ENCODE assay signal across 17 mouse cellular contexts in the genomic region with DNA sequence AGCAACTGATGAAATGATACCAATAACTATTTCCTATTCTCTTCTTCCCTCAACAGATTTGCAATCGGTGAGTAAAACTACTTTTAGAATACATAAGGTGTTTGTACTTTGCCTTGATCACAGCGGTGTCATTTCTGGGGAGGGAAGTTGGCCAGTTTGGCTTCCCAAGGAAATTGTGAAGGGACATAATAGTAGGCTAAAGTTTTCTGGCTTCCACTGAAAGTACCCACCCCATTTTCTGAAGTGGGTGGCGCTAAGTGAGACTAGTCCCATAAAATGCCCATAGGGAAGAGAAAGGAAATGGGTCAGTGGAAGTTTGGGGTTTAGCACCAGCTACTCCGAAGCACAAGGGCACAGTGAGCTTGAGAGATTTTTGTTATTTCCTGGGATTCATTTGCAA. TPM values are rescaled to one million over a fixed set of nuclear protein-coding genes. Genes with fewer than 3 reads are reported as not detected.
DNase-seq lines count a peak whose midpoint lies in the region; ATAC-seq and TF ChIP-seq lines count a peak whose summit lies in the region.
"Had no signal": no experiment of that assay in that cellular context is flagged by ENCODE, and none has a peak within 500 bp of the region (broad histone marks: within the 10 kb centered on the region; RNA-seq: fewer than 3 reads in every experiment).

No protein-coding gene starts in this region.

- TF ChIP-seq EP300 in stomach, postnatal 0 days (optimal IDR thresholded peaks at IDR 0.05) = no peak

- H3K4me3 ChIP-seq in heart, embryonic 15.5 days = no peak overlapping the region
- peak overlapping the region; percentile 25 for H3K4me3 ChIP-seq in lung, embryonic 15.5 days
- H3K4me3 ChIP-seq in intestine, embryonic 14.5 days (ENCODE audit: low read depth, low read length) = peak overlapping the region; percentile 47; the same call in 1 of the 2 replicates
- H3K4me3 ChIP-seq in stomach, postnatal 0 days (ENCODE audit: low read depth, low read length) = peak overlapping the region; percentile 48
- no peak overlapping the region for H3K4me3 ChIP-seq in midbrain, embryonic 14.5 days (replicated peaks; ENCODE audit: low read depth, low read length)
- H3K4me3 ChIP-seq: hindbrain, embryonic 10.5 days; midbrain, embryonic 15.5 days had no signal

- no peak for DNase-seq in heart, postnatal 36 days
- DNase-seq in lung, adult 18-20 months = no peak
- DNase-seq in intestine, embryonic 14.5 days (ENCODE audit: low spot score) = no peak
- DNase-seq in stomach, postnatal 0 days (ENCODE audit: low spot score) = no peak
- DNase-seq in midbrain, embryonic 14.5 days = no peak
- DNase-seq in frontal cortex, adult 2 months (ENCODE audit: extremely low spot score in 1 of 2, low spot score in 1 of 2) = no peak
- DNase-seq: cerebellum, adult 9-10 months; gastrocnemius, postnatal 25 days; kidney, adult 9 months; liver; lung, postnatal 4 days; right cerebral cortex, adult 18-20 months had no signal

- intact Hi-C loops in heart, postnatal 36 days (cut with DNase I) = no loop called here

- no peak overlapping the region for H3K27ac ChIP-seq in heart, embryonic 15.5 days
- no peak overlapping the region for H3K27ac ChIP-seq in lung, embryonic 15.5 days
- H3K27ac ChIP-seq in intestine, embryonic 14.5 days (ENCODE audit: low read depth) = no peak overlapping the region
- no peak overlapping the region for H3K27ac ChIP-seq in stomach, postnatal 0 days (replicated peaks)
- H3K27ac ChIP-seq in midbrain, embryonic 14.5 days (replicated peaks; ENCODE audit: low read depth, low read length) = no peak overlapping the region
- H3K27ac ChIP-seq: hindbrain, embryonic 10.5 days; midbrain, embryonic 15.5 days had no signal

- no peak for ATAC-seq in heart, embryonic 15.5 days (replicated peaks; ENCODE audit: insufficient number of reproducible peaks, insufficient read depth, low FRiP score, low read depth)
- no peak for ATAC-seq in lung, embryonic 15.5 days (ENCODE audit: borderline replicate concordance, extremely low read depth, low FRiP score, low TSS enrichment)
- no peak for ATAC-seq in intestine, embryonic 14.5 days (replicated peaks; ENCODE audit: low FRiP score, low TSS enrichment, low read depth)
- ATAC-seq in stomach, postnatal 0 days (ENCODE audit: low FRiP score, low TSS enrichment) = no peak
- ATAC-seq in midbrain, embryonic 14.5 days (ENCODE audit: low FRiP score, low TSS enrichment) = no peak
- ATAC-seq: forebrain, embryonic 14.5 days; midbrain, embryonic 15.5 days had no signal

- no peaks in the 10 kb centered on the region for H3K36me3 ChIP-seq in heart, embryonic 15.5 days
- H3K36me3 ChIP-seq in lung, embryonic 15.5 days = peaks cover 14% of the 10 kb centered on the region
- peaks cover 28% of the 10 kb centered on the region for H3K36me3 ChIP-seq in intestine, embryonic 14.5 days (ENCODE audit: control insufficient read depth, insufficient read depth, low read length)
- H3K36me3 ChIP-seq in stomach, postnatal 0 days (ENCODE audit: control insufficient read depth, insufficient read depth, low read length) = no peaks in the 10 kb centered on the region
- no peaks in the 10 kb centered on the region for H3K36me3 ChIP-seq in midbrain, embryonic 14.5 days (ENCODE audit: control insufficient read depth, insufficient read depth, low read length)
- H3K36me3 ChIP-seq: hindbrain, embryonic 10.5 days; midbrain, embryonic 15.5 days had no signal

- peaks cover 7% of the 10 kb centered on the region; the same call in 1 of the 2 replicates for H3K4me1 ChIP-seq in heart, embryonic 15.5 days (replicated peaks)
- H3K4me1 ChIP-seq in lung, embryonic 15.5 days = peaks cover 9% of the 10 kb centered on the region
- H3K4me1 ChIP-seq in intestine, embryonic 14.5 days (replicated peaks; ENCODE audit: control insufficient read depth, insufficient read depth, low read length) = no peaks in the 10 kb centered on the region; the same call in 1 of the 2 replicates
- no peaks in the 10 kb centered on the region for H3K4me1 ChIP-seq in stomach, postnatal 0 days (replicated peaks; ENCODE audit: control insufficient read depth, insufficient read depth)
- H3K4me1 ChIP-seq in midbrain, embryonic 14.5 days (ENCODE audit: control insufficient read depth, insufficient read depth, low read length) = peaks cover 7% of the 10 kb centered on the region; the same call in 1 of the 2 replicates

- H3K27me3 ChIP-seq in heart, embryonic 15.5 days = 0 out of 2 replicates have a peak, but pooled peaks cover 3% of the 10 kb centered on the region
- H3K27me3 ChIP-seq in lung, embryonic 15.5 days = no peaks in the 10 kb centered on the region
- no peaks in the 10 kb centered on the region for H3K27me3 ChIP-seq in intestine, embryonic 14.5 days (replicated peaks; ENCODE audit: control insufficient read depth, insufficient read depth, low read length)
- H3K27me3 ChIP-seq in stomach, postnatal 0 days (ENCODE audit: control insufficient read depth, insufficient read depth, low read length) = no peaks in the 10 kb centered on the region
- peaks cover 4% of the 10 kb centered on the region; the same call in 1 of the 2 replicates for H3K27me3 ChIP-seq in midbrain, embryonic 14.5 days (ENCODE audit: control insufficient read depth, insufficient read depth, low read length)

- no peak overlapping the region for H3K9ac ChIP-seq in heart, embryonic 15.5 days
- no peak overlapping the region for H3K9ac ChIP-seq in lung, embryonic 15.5 days
- H3K9ac ChIP-seq in intestine, embryonic 14.5 days (ENCODE audit: low read length) = no peak overlapping the region; the same call in 1 of the 2 replicates
- 0 out of 2 replicates have a peak overlapping the region, but pooled peaks have one; percentile 13 for H3K9ac ChIP-seq in stomach, postnatal 0 days (ENCODE audit: low read length)
- H3K9ac ChIP-seq in midbrain, embryonic 14.5 days (replicated peaks; ENCODE audit: low read length) = no peak overlapping the region
- H3K9ac ChIP-seq: midbrain, embryonic 15.5 days had no signal

- 70% methylated on average over 4 of the region's 4 CpGs for WGBS in heart, embryonic 15.5 days
- 74% methylated on average over 4 of the region's 4 CpGs for WGBS in lung, embryonic 15.5 days
- 86% methylated on average over 4 of the region's 4 CpGs for WGBS in intestine, embryonic 14.5 days
- 66% methylated on average over 4 of the region's 4 CpGs for WGBS in stomach, postnatal 0 days
- 89% methylated on average over 4 of the region's 4 CpGs for WGBS in midbrain, embryonic 14.5 days

- no peaks in the 10 kb centered on the region for H3K9me3 ChIP-seq in heart, embryonic 15.5 days (replicated peaks)
- H3K9me3 ChIP-seq in lung, embryonic 15.5 days = no peaks in the 10 kb centered on the region
- H3K9me3 ChIP-seq in intestine, embryonic 14.5 days (ENCODE audit: control insufficient read depth, low read length) = no peaks in the 10 kb centered on the region
- no peaks in the 10 kb centered on the region for H3K9me3 ChIP-seq in stomach, postnatal 0 days (ENCODE audit: control insufficient read depth, low read length)
- H3K9me3 ChIP-seq in midbrain, embryonic 14.5 days (ENCODE audit: control insufficient read depth, low read length) = no peaks in the 10 kb centered on the region
- H3K9me3 ChIP-seq: hindbrain, embryonic 10.5 days; midbrain, embryonic 15.5 days had no signal

- peak overlapping the region; percentile 14 for H3K4me2 ChIP-seq in heart, embryonic 15.5 days
- H3K4me2 ChIP-seq in lung, embryonic 15.5 days = peak overlapping the region; percentile 81
- peak overlapping the region; percentile 74 for H3K4me2 ChIP-seq in intestine, embryonic 14.5 days (ENCODE audit: low read length)
- H3K4me2 ChIP-seq in stomach, postnatal 0 days (replicated peaks; ENCODE audit: low read depth) = peak overlapping the region; percentile 38
- no peak overlapping the region for H3K4me2 ChIP-seq in midbrain, embryonic 14.5 days (ENCODE audit: low read length)
- H3K4me2 ChIP-seq: midbrain, embryonic 15.5 days had no signal

- no peak for TF ChIP-seq CTCF in stomach, postnatal 0 days (IDR thresholded peaks at IDR 0.05; ENCODE audit: low read depth)

RNA-seq across cellular contexts. Expression of a gene that starts 3.7 kb away (rescaled TPM):
- polyA plus RNA-seq in heart, embryonic 15.5 days (2015; fragmentation: Nextera tagmentation; extraction: Ambion mirVana) = 469 and 631 TPM in 2 replicates
- total RNA-seq in heart, postnatal 36 days (2021) = 100 to 1,000 TPM; 137 to 156 TPM
- polyA plus RNA-seq in lung, embryonic 15.5 days (2015; fragmentation: Nextera tagmentation; extraction: Ambion mirVana) = 726 and 742 TPM in 2 replicates
- 458 and 463 TPM in 2 replicates for polyA plus RNA-seq in intestine, embryonic 14.5 days (2014; fragmentation: Nextera tagmentation; extraction: Ambion mirVana)
- polyA plus RNA-seq in stomach, postnatal 0 days (2015; fragmentation: Nextera tagmentation; extraction: Ambion mirVana) = 488 and 504 TPM in 2 replicates
- polyA plus RNA-seq in midbrain, embryonic 14.5 days (2014; fragmentation: Nextera tagmentation; extraction: Ambion mirVana) = 2.4 and 88.1 TPM in 2 replicates
- 9.0 and 11.9 TPM in 2 replicates for polyA plus RNA-seq in frontal cortex, adult 2 months (2012; rRNA removed)

Comparison
In these comparisons a context has a peak if more than half of its experiments do, and no peak if none do; other contexts are left out.
1. H3K4me3 ChIP-seq: peak in lung, embryonic 15.5 days (single experiment), intestine, embryonic 14.5 days (single experiment) and stomach, postnatal 0 days (single experiment); none in heart, embryonic 15.5 days (single experiment) and midbrain, embryonic 14.5 days (single experiment).